Mouse (Mus musculus): ENCODE measurements around the gene Atp23.

DNA sequence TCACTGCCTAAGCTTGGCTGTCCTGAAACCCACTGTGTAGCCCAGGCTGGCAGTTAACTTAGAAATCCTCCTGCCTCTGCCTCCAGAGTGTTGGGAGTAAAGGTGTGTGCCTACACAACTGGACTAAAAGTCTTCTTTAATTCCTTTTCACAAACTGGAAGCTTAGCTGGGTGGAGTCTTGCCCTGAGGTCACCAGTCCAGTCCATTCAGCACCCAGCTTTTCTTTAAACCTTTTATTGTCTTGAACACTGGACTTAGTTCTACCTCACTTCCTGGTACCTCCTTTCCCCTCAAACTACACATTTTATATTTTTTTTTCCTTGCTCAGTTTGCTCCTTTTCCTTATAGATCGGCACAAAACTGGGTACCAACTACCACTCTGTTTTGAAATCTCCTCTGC is 10.3 kb upstream of the Atp23 start:
- TF ChIP-seq CTCF (conservative IDR thresholded peaks at IDR 0.05; ENCODE audit: low read length) (no peak), POU5F1 (IDR thresholded peaks at IDR 0.05; ENCODE audit: borderline replicate concordance, low read length) (no peak), NANOG (IDR thresholded peaks at IDR 0.05; ENCODE audit: borderline replicate concordance, low read length) (no peak)
